Mouse (Mus musculus) cortical plate, adult 2 months (tissue): ENCODE data around the gene Ccdc103. TPM values are rescaled to one million over a fixed set of nuclear protein-coding genes. Genes with fewer than 3 reads are reported as not detected.
A peak's percentile ranks its signal among the peaks of the same experiment; 100 is the strongest.

Source experiments
- H3K27ac ChIP-seq: fragments of 200-500 bp; 2 replicates; pipeline ENCODE4 v1.5.1; 2012; ENCODE audit warnings: low read length, control low read depth, inconsistent platforms; ENCODE audit not compliant: insufficient read depth
- H3K4me1 ChIP-seq: fragments of 200-500 bp; 2 replicates; pipeline ENCODE4 v1.6.1; 2011; ENCODE audit warnings: low read length; ENCODE audit not compliant: control insufficient read depth, insufficient read depth
- H3K4me3 ChIP-seq: fragments of 200-500 bp; 2 replicates; pipeline ENCODE4 v1.5.1; 2011; ENCODE audit warnings: mild to moderate bottlenecking, low read length, control low read depth; ENCODE audit not compliant: insufficient read depth
- CTCF ChIP-seq: fragments of 200-500 bp; IDR thresholded peaks from 2 replicates; pipeline ENCODE4 v1.5.1; 2011; ENCODE audit warnings: mild to moderate bottlenecking, control low read depth, low read length; ENCODE audit not compliant: insufficient read depth; ENCODE audit errors: extremely low read depth
- POLR2A ChIP-seq: fragments of 200-500 bp; IDR thresholded peaks from 2 replicates; pipeline ENCODE4 v1.6.1; 2011; ENCODE audit warnings: mild to moderate bottlenecking, low read length, control low read depth; ENCODE audit not compliant: insufficient read depth; ENCODE audit errors: extremely low read depth
- polyA plus RNA-seq: library from polyadenylated mRNA; depleted of rRNA; stranded (reverse); fragments of >200 nt; gene quantifications from 2 replicates; pipeline ENCODE4 v1.2.3, GENCODE M21; 2012

The Ccdc103 gene
- polyA plus RNA-seq, 1 experiment, result 3.0 TPM

DNA sequence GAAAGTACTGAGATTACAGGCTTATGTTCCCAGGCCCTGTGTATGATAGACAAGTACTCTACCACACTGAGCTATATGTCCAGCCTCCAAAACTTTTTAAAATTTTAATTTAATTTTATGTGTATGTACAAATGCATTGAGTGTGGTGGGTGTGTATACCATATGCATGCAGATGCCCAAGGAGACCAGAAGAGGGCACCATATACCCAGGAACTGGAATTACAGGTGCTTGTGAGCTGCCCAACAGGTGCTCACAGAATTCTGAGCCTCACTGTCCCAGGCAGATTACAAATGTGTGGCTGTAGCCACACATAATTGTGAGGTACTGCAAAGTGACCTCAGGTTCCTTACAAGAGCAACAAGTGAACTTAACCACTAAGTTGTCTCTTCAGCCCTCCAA, 27.2 kb upstream of the Ccdc103 start:
- Histone ChIP-seq H3K4me3 (no peak overlapping the region), H3K27ac (no peak overlapping the region), H3K4me1 (no peaks in the 10 kb centered on the region)
- TF ChIP-seq CTCF (peak; percentile 35; the same call in 1 of the 2 replicates), POLR2A (no peak)

GRCm38 (mm10) chr11:102855941-102856340, 25.1 kb upstream of the Ccdc103 start:
- Histone ChIP-seq H3K4me3 (no peak overlapping the region), H3K4me1 (peaks cover 2% of the 10 kb centered on the region; the same call in 1 of the 2 replicates), H3K27ac (no peak overlapping the region)
- no peak for TF ChIP-seq CTCF

- no peak overlapping the region for H3K27ac ChIP-seq
- H3K4me3 ChIP-seq, result no peak overlapping the region
- TF ChIP-seq CTCF, result no peak
- TF ChIP-seq POLR2A, result no peak
- peaks cover 2% of the 10 kb centered on the region; the same call in 1 of the 2 replicates for H3K4me1 ChIP-seq
These were observed 22.1 kb upstream of the Ccdc103 start for GRCm38 (mm10) chr11:102858951-102859350.

GRCm38 (mm10) chr11:102859933-102860332, 21.1 kb upstream of the Ccdc103 start:
- Histone ChIP-seq H3K27ac (no peak overlapping the region), H3K4me1 (peaks cover 2% of the 10 kb centered on the region; the same call in 1 of the 2 replicates), H3K4me3 (no peak overlapping the region)
- TF ChIP-seq POLR2A, result no peak
- no peak for TF ChIP-seq CTCF

- Histone ChIP-seq H3K4me3 (no peak overlapping the region), H3K4me1 (peaks cover 3% of the 10 kb centered on the region; the same call in 1 of the 2 replicates), H3K27ac (no peak overlapping the region)
- TF ChIP-seq CTCF, result peak; percentile 58; the same call in 1 of the 2 replicates
- TF ChIP-seq POLR2A, result no peak
These were observed 16.7 kb upstream of the Ccdc103 start for GRCm38 (mm10) chr11:102864272-102864671.

GRCm38 (mm10) chr11:102874801-102875334, 6.1 kb upstream of the Ccdc103 start:
- Histone ChIP-seq H3K27ac (peak overlapping the region; percentile 59), H3K4me3 (no peak overlapping the region), H3K4me1 (peaks cover 5% of the 10 kb centered on the region; the same call in 1 of the 2 replicates)
- TF ChIP-seq POLR2A, result peak; percentile 41; the same call in 1 of the 2 replicates
- no peak for TF ChIP-seq CTCF

GRCm38 (mm10) chr11:102879558-102879957, 1.4 kb upstream of the Ccdc103 start:
- no peak overlapping the region for H3K4me3 ChIP-seq

GRCm38 (mm10) chr11:102881314-102882198, 552 bp downstream of the Ccdc103 start:
- peak overlapping the region; percentile 96 for H3K27ac ChIP-seq
- 0 out of 2 replicates have a peak, but pooled peaks cover 3% of the 10 kb centered on the region for H3K4me1 ChIP-seq
- TF ChIP-seq CTCF (no peak), POLR2A (0 out of 2 replicates have a peak, but pooled peaks have one; percentile 25)

More at GRCm38 (mm10) chr11:102879558-102879957, 1.4 kb upstream of the Ccdc103 start:
- no peak overlapping the region for H3K27ac ChIP-seq
- TF ChIP-seq POLR2A (no peak), CTCF (no peak)
- peaks cover 5% of the 10 kb centered on the region; the same call in 1 of the 2 replicates for H3K4me1 ChIP-seq

DNA sequence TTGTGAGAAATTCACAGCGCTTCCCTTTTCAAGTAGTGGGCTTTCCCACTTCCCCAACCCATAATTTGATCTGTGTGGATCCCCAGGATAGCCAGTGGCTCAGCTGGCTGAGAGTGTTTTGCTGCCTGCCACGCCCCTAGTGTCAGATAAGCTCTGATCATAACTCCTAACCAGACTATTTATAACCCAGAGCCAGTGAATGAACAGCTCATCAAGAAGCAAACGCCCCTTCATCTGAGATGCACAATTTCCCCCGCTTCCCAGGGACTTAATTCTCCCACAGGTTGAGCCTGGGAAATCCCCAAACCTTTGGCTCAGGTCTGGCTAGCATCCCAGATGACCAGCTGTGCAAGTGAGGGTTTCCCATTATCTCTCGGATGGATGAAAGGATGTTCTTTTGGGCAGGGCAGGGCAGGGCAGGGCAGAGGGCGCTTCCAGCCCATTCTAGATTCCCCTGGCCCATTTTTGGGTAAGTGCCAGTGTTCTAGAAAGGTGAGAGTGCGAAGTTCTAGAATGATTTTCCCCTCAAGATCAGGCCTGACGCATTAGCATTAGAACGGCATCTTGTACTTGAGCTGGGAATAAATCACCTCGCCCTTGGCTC, 3.7 kb downstream of the Ccdc103 start, which contains the start of gene Fam187a:
TSS of gene Fam187a (plus strand) at position 554 of the 604 bp plus-strand sequence.
- Histone ChIP-seq H3K4me3 (no peak within 1 kb of the TSS), H3K4me1 (peaks cover 10% of the 10 kb centered on the region), H3K27ac (no peak within 1 kb of the TSS)
- TF ChIP-seq POLR2A, result no peak
- no peak for TF ChIP-seq CTCF

More at GRCm38 (mm10) chr11:102881314-102882198, 552 bp downstream of the Ccdc103 start:
- peak overlapping the region; percentile 76 for H3K4me3 ChIP-seq

DNA sequence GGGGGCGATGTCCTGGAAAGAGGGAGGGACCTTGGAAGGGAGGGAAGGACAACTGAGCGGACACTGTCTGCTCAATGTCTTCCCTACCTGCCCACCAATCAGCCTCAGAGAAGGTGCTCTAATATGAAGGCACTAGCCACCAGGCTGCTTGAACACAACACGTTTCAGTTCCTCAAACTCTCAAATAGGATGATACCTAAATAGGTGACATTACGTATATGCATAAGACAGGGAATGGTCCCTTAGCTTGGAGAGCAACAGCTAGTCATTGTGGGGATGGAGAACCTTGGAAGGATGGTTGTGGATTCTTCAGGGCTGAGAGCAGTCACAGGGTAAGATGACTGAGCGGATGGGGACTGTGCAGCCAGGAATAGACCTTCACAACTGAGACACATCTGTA, 6.4 kb downstream of the Ccdc103 start:
- Histone ChIP-seq H3K4me1 (peaks cover 9% of the 10 kb centered on the region), H3K27ac (no peak overlapping the region), H3K4me3 (no peak overlapping the region)
- TF ChIP-seq POLR2A (no peak), CTCF (no peak)
